In genomic region chr4:131872672-131873292, GRCm38 (mm10) we compare ENCODE assay signal across 9 mouse cellular contexts. TPM values are rescaled to one million over a fixed set of nuclear protein-coding genes. Genes with fewer than 3 reads are reported as not detected.
DNase-seq lines count a peak whose midpoint lies in the region; TF ChIP-seq lines count a peak whose summit lies in the region.
"Had no signal": no experiment of that assay in that cellular context is flagged by ENCODE, and none has a peak within 500 bp of the region (broad histone marks: within the 10 kb centered on the region; RNA-seq: fewer than 3 reads in every experiment).

No protein-coding gene starts in this region.

- no peaks in the 10 kb centered on the region for H3K27me3 ChIP-seq in hindbrain, embryonic 10.5 days (ENCODE audit: insufficient read depth, poor library complexity, severe bottlenecking)

- H3K79me2 ChIP-seq in macrophage (ENCODE audit: inconsistent target), result peaks cover 38% of the 10 kb centered on the region

- no peaks in the 10 kb centered on the region for H3K9me3 ChIP-seq in hindbrain, embryonic 10.5 days

- H3K4me3 ChIP-seq in left cerebral cortex, adult 2 months, result peak overlapping the region; percentile 92
- H3K4me3 ChIP-seq in hindbrain, embryonic 10.5 days, result peak overlapping the region; percentile 95
- H3K4me3 ChIP-seq in macrophage (ENCODE audit: inconsistent target), result peak overlapping the region; percentile 49

- TF ChIP-seq CTCF in left cerebral cortex, adult 2 months (IDR thresholded peaks at IDR 0.05), result no peak

- H3K36me3 ChIP-seq in hindbrain, embryonic 10.5 days, result peaks cover 5% of the 10 kb centered on the region
- H3K36me3 ChIP-seq in macrophage (ENCODE audit: inconsistent target), result no peaks in the 10 kb centered on the region

- peak overlapping the region; percentile 76 for H3K27ac ChIP-seq in left cerebral cortex, adult 2 months
- peak overlapping the region; percentile 100 for H3K27ac ChIP-seq in hindbrain, embryonic 10.5 days
- H3K27ac ChIP-seq in macrophage, result peak overlapping the region; percentile 68

- DNase-seq in left cerebral cortex, adult 2 months (ENCODE audit: extremely low spot score in 1 of 2, low spot score in 2 of 2), result no peak
- DNase-seq in left cerebral cortex, postnatal 10 days (ENCODE audit: extremely low spot score in 1 of 2, low spot score in 2 of 2), result no peak
- DNase-seq in c-Kit-positive CD71-positive TER-119-positive erythroid progenitor cells, embryonic 14.5 days (ENCODE audit: low spot score), result peak; percentile 33
- peak; percentile 11 for DNase-seq in hindbrain, embryonic 10.5 days (ENCODE audit: low spot score)
- no peak for DNase-seq in retina, embryonic 14.5 days (ENCODE audit: low spot score)
- DNase-seq in gastrocnemius, postnatal 14 days, result no peak
- DNase-seq in Muller cell, postnatal 12 days (ENCODE audit: inconsistent ontology term), result no peak

- WGBS in hindbrain, embryonic 10.5 days, result 12% methylated on average over 11 of the region's 11 CpGs
- 10% methylated on average over 11 of the region's 11 CpGs for WGBS in macrophage (ENCODE audit: missing documents)

- intact Hi-C loops in left cerebral cortex, adult 2 months (cut with DNase I), result loop anchor here (5.0 kb wide), 1 partner anchor 390 kb away; the partner anchor contains the start of gene Gmeb1
- intact Hi-C loops in left cerebral cortex, postnatal 10 days (cut with DNase I), result no loop called here
- intact Hi-C loops in gastrocnemius, postnatal 14 days (cut with DNase I; ENCODE audit: low total_unique reads), result no loop called here

- peaks cover 33% of the 10 kb centered on the region for H3K4me1 ChIP-seq in hindbrain, embryonic 10.5 days (replicated peaks)

RNA-seq across cellular contexts. Expression of gene Srsf4, which starts 0.6 kb away (rescaled TPM):
- 10 to 100 TPM; 70.8 to 72.8 TPM for total RNA-seq in left cerebral cortex, adult 2 months (2021)
- total RNA-seq in left cerebral cortex, postnatal 10 days (2021), result 10 to 100 TPM; 73.4 to 74.0 TPM
- 139 and 141 TPM in 2 replicates for polyA plus RNA-seq in hindbrain, embryonic 10.5 days (2016; fragmentation: Nextera tagmentation; extraction: Ambion mirVana)
- total RNA-seq in macrophage (2018; cell fraction: chromatin; rRNA removed), result 100 to 1,000 TPM in 8 of 26 experiments, 10 to 100 TPM in 18; 65.0 to 125 (median 84.7) TPM
- 10 to 100 TPM; 25.6 to 35.4 (median 30.3) TPM for total RNA-seq in macrophage (2018; cell fraction: cytosol; rRNA removed)
- 100 to 1,000 TPM in 2 of 26 experiments, 10 to 100 TPM in 24; 55.5 to 144 (median 73.0) TPM for total RNA-seq in macrophage (2018; cell fraction: nucleus; rRNA removed)
- polyA plus RNA-seq in macrophage (2018), result 30.6 to 39.6 TPM (median 32.8 TPM) in 3 replicates
- total RNA-seq in gastrocnemius, postnatal 14 days (2021), result 10 to 100 TPM; 29.6 to 41.4 TPM

RNA-seq across cellular contexts. Expression of gene Mecr, which starts 29.5 kb away (rescaled TPM):
- total RNA-seq in left cerebral cortex, adult 2 months (2021), result 10 to 100 TPM; 31.0 to 37.2 TPM
- total RNA-seq in left cerebral cortex, postnatal 10 days (2021), result 10 to 100 TPM; 37.2 to 37.9 TPM
- 47.0 and 58.6 TPM in 2 replicates for polyA plus RNA-seq in hindbrain, embryonic 10.5 days (2016; fragmentation: Nextera tagmentation; extraction: Ambion mirVana)
- 100 to 1,000 TPM in 1 of 26 experiments, 10 to 100 TPM in 25; 36.8 to 104 (median 63.8) TPM for total RNA-seq in macrophage (2018; cell fraction: chromatin; rRNA removed)
- 10 to 100 TPM; 10.4 to 18.8 (median 14.9) TPM for total RNA-seq in macrophage (2018; cell fraction: cytosol; rRNA removed)
- total RNA-seq in macrophage (2018; cell fraction: nucleus; rRNA removed), result 10 to 100 TPM; 15.8 to 66.3 (median 31.2) TPM
- polyA plus RNA-seq in macrophage (2018), result 15.9 to 28.8 TPM (median 17.5 TPM) in 3 replicates
- total RNA-seq in gastrocnemius, postnatal 14 days (2021), result 10 to 100 TPM; 19.2 to 25.7 TPM

RNA-seq across cellular contexts. Expression of gene Ptpru, which starts 34.7 kb away (rescaled TPM):
- 10 to 100 TPM; 53.4 to 59.2 TPM for total RNA-seq in left cerebral cortex, adult 2 months (2021)
- 10 to 100 TPM; 81.6 to 89.3 TPM for total RNA-seq in left cerebral cortex, postnatal 10 days (2021)
- 17.0 and 17.2 TPM in 2 replicates for polyA plus RNA-seq in hindbrain, embryonic 10.5 days (2016; fragmentation: Nextera tagmentation; extraction: Ambion mirVana)
- total RNA-seq in macrophage (2018; cell fraction: chromatin; rRNA removed), result 1 to 10 TPM in 10 of 26 experiments, under 1 TPM in 10, not detected in 6; 0.17 to 4.2 (median 1.0) TPM
- under 1 TPM in 23 of 26 experiments, not detected in 3; 0.03 to 0.33 (median 0.06) TPM for total RNA-seq in macrophage (2018; cell fraction: cytosol; rRNA removed)
- 1 to 10 TPM in 9 of 26 experiments, under 1 TPM in 12, not detected in 5; 0.06 to 5.3 (median 0.46) TPM for total RNA-seq in macrophage (2018; cell fraction: nucleus; rRNA removed)
- 0.08 to 0.11 TPM (median 0.10 TPM) in 3 replicates for polyA plus RNA-seq in macrophage (2018)
- total RNA-seq in gastrocnemius, postnatal 14 days (2021), result 1 to 10 TPM; 1.1 to 1.5 TPM

RNA-seq across cellular contexts. Expression of gene Tmem200b, which starts 48.8 kb away (rescaled TPM):
- total RNA-seq in left cerebral cortex, adult 2 months (2021), result 10 to 100 TPM in 1 of 2 experiments, 1 to 10 TPM in 1; 9.8 to 10.9 TPM
- total RNA-seq in left cerebral cortex, postnatal 10 days (2021), result 1 to 10 TPM; 3.1 to 3.9 TPM
- 0.73 and 1.1 TPM in 2 replicates for polyA plus RNA-seq in hindbrain, embryonic 10.5 days (2016; fragmentation: Nextera tagmentation; extraction: Ambion mirVana)
- total RNA-seq in macrophage (2018; cell fraction: chromatin; rRNA removed), result 10 to 100 TPM in 10 of 26 experiments, 1 to 10 TPM in 7, not detected in 9; 1.6 to 36.8 (median 13.7) TPM
- 10 to 100 TPM in 5 of 26 experiments, 1 to 10 TPM in 7, under 1 TPM in 8, not detected in 6; 0.09 to 26.3 (median 2.2) TPM for total RNA-seq in macrophage (2018; cell fraction: cytosol; rRNA removed)
- 10 to 100 TPM in 11 of 26 experiments, 1 to 10 TPM in 8, under 1 TPM in 1, not detected in 6; 0.80 to 55.7 (median 13.0) TPM for total RNA-seq in macrophage (2018; cell fraction: nucleus; rRNA removed)
- polyA plus RNA-seq in macrophage (2018), result not detected in 3 replicates
- total RNA-seq in gastrocnemius, postnatal 14 days (2021), result 1 to 10 TPM; 4.5 to 5.5 TPM
- total RNA-seq: common myeloid progenitor, adult 5-6 weeks had no signal

Comparison
In these comparisons a context has a peak if more than half of its experiments do, and no peak if none do; other contexts are left out.
1. DNase-seq: peak in c-Kit-positive CD71-positive TER-119-positive erythroid progenitor cells, embryonic 14.5 days (single experiment) and hindbrain, embryonic 10.5 days (single experiment); none in left cerebral cortex, adult 2 months (0 of 2), left cerebral cortex, postnatal 10 days (0 of 2), retina, embryonic 14.5 days (single experiment), gastrocnemius, postnatal 14 days (single experiment) and Muller cell, postnatal 12 days (single experiment).
2. RNA of gene Ptpru, which starts 34.7 kb away (total RNA-seq): 81.6 to 89.3 TPM in left cerebral cortex, postnatal 10 days and 53.4 to 59.2 TPM in left cerebral cortex, adult 2 months; 1.1 to 1.5 TPM in gastrocnemius, postnatal 14 days; every median in the first group is over 10 times any median in the second.
3. Peak in every context shown above with its lines, with median percentiles within 50 percentile points of each other: H3K27ac ChIP-seq and H3K4me3 ChIP-seq.